Comparison of ENCODE assay signal across 19 mouse cellular contexts in the genomic region with DNA sequence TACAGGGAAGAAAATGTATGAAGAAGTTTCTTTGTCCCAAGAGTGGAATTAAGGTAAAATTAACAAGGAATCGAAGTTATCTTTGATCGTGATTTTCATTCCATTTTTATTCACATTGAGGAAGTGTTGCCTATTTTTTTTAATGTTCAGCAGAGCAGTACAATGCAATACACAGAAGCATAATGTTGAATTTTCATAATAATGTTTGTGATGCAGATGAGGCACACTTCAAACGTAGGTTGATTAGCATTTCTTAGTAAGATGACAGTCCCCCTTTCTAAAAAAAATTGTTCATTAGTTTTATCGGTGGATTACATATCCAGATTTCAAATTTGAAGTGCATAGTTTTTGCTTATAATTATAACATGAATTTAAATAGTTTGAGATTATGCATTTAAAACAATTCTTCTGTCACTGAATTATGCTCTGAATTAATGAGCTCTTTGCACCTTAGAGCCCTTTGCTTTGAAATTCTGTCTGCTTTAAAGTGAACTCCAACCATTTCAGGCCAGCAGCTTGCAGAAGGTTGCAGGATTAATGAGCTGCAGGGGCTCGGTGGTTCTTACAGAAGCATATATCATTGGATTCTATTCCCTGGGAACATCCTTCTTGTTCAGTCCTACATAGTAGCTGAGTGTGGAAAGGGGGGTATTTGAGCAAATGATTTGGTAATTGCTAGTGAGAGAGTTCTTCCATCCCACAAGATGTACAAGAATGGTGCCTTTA.
DNase-seq lines count a peak whose midpoint lies in the region; ATAC-seq and TF ChIP-seq lines count a peak whose summit lies in the region.
"Had no signal": no experiment of that assay in that cellular context is flagged by ENCODE, and none has a peak within 500 bp of the region (broad histone marks: within the 10 kb centered on the region; RNA-seq: fewer than 3 reads in every experiment).

No protein-coding gene starts in this region.

- H3K9me3 ChIP-seq in kidney, postnatal 0 days (replicated peaks; ENCODE audit: low read length): no peaks in the 10 kb centered on the region
- no peaks in the 10 kb centered on the region for H3K9me3 ChIP-seq in forebrain, embryonic 14.5 days (replicated peaks; ENCODE audit: control insufficient read depth, low read length)
- H3K9me3 ChIP-seq in midbrain, embryonic 14.5 days (ENCODE audit: control insufficient read depth, low read length): no peaks in the 10 kb centered on the region

- ATAC-seq in kidney, postnatal 0 days (replicated peaks; ENCODE audit: low FRiP score, low read depth): no peak
- peak; percentile 52; the same call in 1 of the 2 replicates for ATAC-seq in forebrain, embryonic 14.5 days
- ATAC-seq in midbrain, embryonic 14.5 days (ENCODE audit: low FRiP score, low TSS enrichment): no peak; the same call in 1 of the 2 replicates
- ATAC-seq: inflammation-experienced regulatory T-cells, adult 6 months had no signal

- H3K9ac ChIP-seq in kidney, postnatal 0 days (ENCODE audit: low read depth, low read length): no peak overlapping the region
- H3K9ac ChIP-seq in forebrain, embryonic 14.5 days (ENCODE audit: low read length): no peak overlapping the region
- no peak overlapping the region for H3K9ac ChIP-seq in midbrain, embryonic 14.5 days (replicated peaks; ENCODE audit: low read length)

- no peak overlapping the region for H3K27ac ChIP-seq in kidney, postnatal 0 days
- no peak overlapping the region for H3K27ac ChIP-seq in kidney, adult 2 months (ENCODE audit: insufficient read depth, low read depth, low read length)
- 0 out of 2 replicates have a peak overlapping the region, but pooled peaks have one; percentile 3 for H3K27ac ChIP-seq in forebrain, embryonic 14.5 days (ENCODE audit: low read depth, low read length)
- no peak overlapping the region for H3K27ac ChIP-seq in midbrain, embryonic 14.5 days (replicated peaks; ENCODE audit: low read depth, low read length)
- H3K27ac ChIP-seq: layer of hippocampus, adult 2 months had no signal

- TF ChIP-seq CTCF in kidney, postnatal 0 days (IDR thresholded peaks at IDR 0.05; ENCODE audit: low read depth): no peak
- no peak for TF ChIP-seq CTCF in kidney, adult 2 months (conservative IDR thresholded peaks at IDR 0.05; ENCODE audit: insufficient read depth, insufficient read length, low read depth, low read length)

- WGBS in kidney, postnatal 0 days: 54% methylated on average over 5 of the region's 5 CpGs
- 59% methylated on average over 5 of the region's 5 CpGs for WGBS in kidney, adult 2 months
- WGBS in forebrain, embryonic 14.5 days: 31% methylated on average over 5 of the region's 5 CpGs
- 43% methylated on average over 5 of the region's 5 CpGs for WGBS in midbrain, embryonic 14.5 days

- no peak overlapping the region for H3K4me3 ChIP-seq in kidney, postnatal 0 days (replicated peaks; ENCODE audit: low read depth, low read length)
- no peak overlapping the region for H3K4me3 ChIP-seq in kidney, adult 2 months (ENCODE audit: insufficient read depth, low read depth, low read length)
- H3K4me3 ChIP-seq in forebrain, embryonic 14.5 days (ENCODE audit: low read depth, low read length): no peak overlapping the region
- H3K4me3 ChIP-seq in midbrain, embryonic 14.5 days (replicated peaks; ENCODE audit: low read depth, low read length): no peak overlapping the region
- H3K4me3 ChIP-seq: layer of hippocampus, adult 2 months had no signal

- H3K4me1 ChIP-seq in kidney, postnatal 0 days (replicated peaks; ENCODE audit: insufficient read depth, low read length): no peaks in the 10 kb centered on the region
- H3K4me1 ChIP-seq in kidney, adult 2 months (ENCODE audit: control insufficient read depth, insufficient read depth, low read length): no peaks in the 10 kb centered on the region
- no peaks in the 10 kb centered on the region; the same call in 1 of the 2 replicates for H3K4me1 ChIP-seq in forebrain, embryonic 14.5 days (ENCODE audit: control insufficient read depth, insufficient read depth, low read length)
- H3K4me1 ChIP-seq in midbrain, embryonic 14.5 days (ENCODE audit: control insufficient read depth, insufficient read depth, low read length): no peaks in the 10 kb centered on the region

- H3K27me3 ChIP-seq in kidney, postnatal 0 days (ENCODE audit: insufficient read depth, low read length): no peaks in the 10 kb centered on the region
- no peaks in the 10 kb centered on the region for H3K27me3 ChIP-seq in kidney, adult 2 months (replicated peaks; ENCODE audit: control insufficient read depth, insufficient read depth, low read length)
- H3K27me3 ChIP-seq in forebrain, embryonic 14.5 days (replicated peaks; ENCODE audit: control insufficient read depth, insufficient read depth, low read length): no peaks in the 10 kb centered on the region
- H3K27me3 ChIP-seq in midbrain, embryonic 14.5 days (ENCODE audit: control insufficient read depth, insufficient read depth, low read length): no peaks in the 10 kb centered on the region

- TF ChIP-seq POLR2A in kidney, adult 2 months (IDR thresholded peaks at IDR 0.05; ENCODE audit: low read depth, low read length): no peak

- DNase-seq in embryo, embryonic 10.5 days (ENCODE audit: low spot score): peak; percentile 29
- DNase-seq in embryo, embryonic 9.5 days (ENCODE audit: extremely low spot score): no peak
- DNase-seq in kidney, postnatal 0 days (ENCODE audit: low spot score): peak; percentile 57
- no peak for DNase-seq in kidney, adult 2 months
- DNase-seq in forebrain, embryonic 14.5 days (ENCODE audit: low spot score): peak; percentile 30
- peak; percentile 64 for DNase-seq in midbrain, embryonic 14.5 days
- DNase-seq in cerebellum, postnatal 36 days: no peak
- no peak for DNase-seq in adrenal gland, postnatal 4 days (ENCODE audit: low spot score in 2 of 2)
- DNase-seq: adrenal gland, postnatal 14 days; cerebellum, adult 11 months; cerebellum, adult 9-11 months; gastrocnemius, postnatal 10 days; kidney, adult 18-20 months; kidney, postnatal 14 days; lung, postnatal 4 days; spleen, adult 18-20 months had no signal

- no peaks in the 10 kb centered on the region for H3K36me3 ChIP-seq in kidney, postnatal 0 days (ENCODE audit: insufficient read depth, low read length)
- no peaks in the 10 kb centered on the region for H3K36me3 ChIP-seq in kidney, adult 2 months (ENCODE audit: control insufficient read depth, insufficient read depth, low read length)
- H3K36me3 ChIP-seq in forebrain, embryonic 14.5 days (ENCODE audit: control insufficient read depth, insufficient read depth, low read length): no peaks in the 10 kb centered on the region
- H3K36me3 ChIP-seq in midbrain, embryonic 14.5 days (ENCODE audit: control insufficient read depth, insufficient read depth, low read length): no peaks in the 10 kb centered on the region

- no peak overlapping the region for H3K4me2 ChIP-seq in kidney, postnatal 0 days (ENCODE audit: low read length)
- no peak overlapping the region for H3K4me2 ChIP-seq in forebrain, embryonic 14.5 days (ENCODE audit: low read length)
- no peak overlapping the region for H3K4me2 ChIP-seq in midbrain, embryonic 14.5 days (ENCODE audit: low read length)
- H3K4me2 ChIP-seq: heart, embryonic 11.5 days had no signal

Comparison
In these comparisons a context has a peak if more than half of its experiments do, and no peak if none do; other contexts are left out.
1. DNase-seq: peak in embryo, embryonic 10.5 days (single experiment), kidney, postnatal 0 days (single experiment), forebrain, embryonic 14.5 days (single experiment) and midbrain, embryonic 14.5 days (single experiment); none in embryo, embryonic 9.5 days (single experiment), kidney, adult 2 months (single experiment), cerebellum, postnatal 36 days (0 of 2) and adrenal gland, postnatal 4 days (0 of 2).